Mouse (Mus musculus) cerebellum, postnatal 14 days (tissue): ENCODE data around the gene Dcun1d3.

Source experiments
- DNase-seq, 2 experiments: peaks; one replicate each; pipeline ENCODE4 v3.0.0; 2021; ENCODE audit warnings: mixed read lengths in 2 of 2

The Dcun1d3 gene

DNA sequence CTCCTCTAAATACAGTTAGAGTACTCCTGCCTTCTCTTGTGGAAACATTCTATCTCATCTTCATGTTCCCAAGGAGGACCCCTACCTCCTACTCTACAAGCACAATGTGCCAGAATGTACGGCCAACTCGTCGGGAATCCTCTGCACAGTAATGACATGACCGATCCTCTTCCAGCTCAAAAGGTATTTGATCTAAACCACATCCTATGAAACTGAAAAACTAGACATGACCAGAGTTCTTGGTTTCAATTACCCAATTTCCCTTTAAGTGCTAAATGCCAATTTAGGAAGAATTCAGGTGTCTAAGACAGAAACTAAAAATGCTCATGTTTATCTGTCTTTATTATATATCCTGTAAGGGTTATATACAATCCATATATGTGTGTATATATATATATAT is 23.9 kb downstream of the Dcun1d3 start:
- DNase-seq: no peak

DNA sequence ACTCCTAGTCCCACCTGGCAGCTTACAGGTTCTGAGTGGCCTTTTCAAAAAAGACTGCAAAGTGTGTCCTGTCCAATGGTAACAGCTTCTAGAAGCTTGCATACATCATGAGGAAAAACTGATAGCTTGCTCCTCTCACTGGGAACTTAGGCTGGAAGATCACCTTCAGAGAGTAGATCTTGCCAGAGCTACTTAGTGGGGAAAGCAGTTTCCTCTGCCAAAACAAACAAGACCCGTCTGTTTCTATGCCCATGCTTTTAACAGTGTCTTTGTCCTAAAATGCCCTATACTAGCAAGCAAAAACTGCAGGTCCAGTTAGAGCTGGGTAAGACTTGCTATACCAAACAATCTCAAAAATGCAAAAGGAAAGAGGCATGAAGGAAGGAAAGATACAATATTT is 30.0 kb downstream of the Dcun1d3 start:
- peak in 1 of 2 experiments; percentile 31 for DNase-seq

GRCm38 (mm10) chr7:119864500-119864899 is 31.6 kb downstream of the Dcun1d3 start:
- no peak for DNase-seq

- DNase-seq: no peak
Measured at GRCm38 (mm10) chr7:119862167-119862566, 33.9 kb downstream of the Dcun1d3 start.

DNA sequence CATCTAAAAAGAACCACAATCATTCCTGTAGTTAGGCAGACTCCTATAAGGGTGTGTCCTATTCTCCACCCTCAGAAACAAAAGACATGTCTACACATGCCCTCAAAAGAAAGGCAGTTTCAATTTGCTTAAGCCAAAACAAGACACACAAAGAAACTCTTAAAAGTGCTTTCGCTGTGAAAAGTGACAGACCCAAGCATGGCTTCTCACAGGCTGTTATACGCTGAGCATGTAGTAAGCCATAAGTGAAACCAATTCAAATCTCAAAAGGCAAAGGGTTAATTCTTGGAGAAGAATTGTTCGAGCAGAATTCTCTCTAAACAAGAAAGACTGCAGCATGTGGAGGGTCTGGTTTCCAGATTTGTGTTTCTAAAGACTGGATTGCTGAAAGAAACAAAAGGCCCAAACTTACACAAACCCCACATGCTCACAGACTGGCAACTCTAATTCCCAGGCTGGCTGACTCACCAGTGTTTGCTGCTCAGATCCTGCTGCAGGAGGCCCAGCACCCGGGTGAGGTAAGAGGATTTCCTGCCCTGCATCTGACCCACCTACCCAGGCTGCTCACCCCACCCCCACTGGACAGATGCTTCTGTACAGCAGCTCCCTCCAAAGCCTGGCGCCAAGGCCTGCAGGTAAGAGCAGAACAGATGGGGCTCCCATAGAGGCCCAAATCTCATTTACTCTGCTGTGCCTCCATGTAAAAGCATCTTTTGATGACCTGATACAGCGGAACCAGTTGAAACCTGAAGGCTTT is 34.6 kb downstream of the Dcun1d3 start:
- DNase-seq: peak; percentile 31 to 55

GRCm38 (mm10) chr7:119860971-119861334 is 35.1 kb downstream of the Dcun1d3 start:
- DNase-seq: no peak

DNA sequence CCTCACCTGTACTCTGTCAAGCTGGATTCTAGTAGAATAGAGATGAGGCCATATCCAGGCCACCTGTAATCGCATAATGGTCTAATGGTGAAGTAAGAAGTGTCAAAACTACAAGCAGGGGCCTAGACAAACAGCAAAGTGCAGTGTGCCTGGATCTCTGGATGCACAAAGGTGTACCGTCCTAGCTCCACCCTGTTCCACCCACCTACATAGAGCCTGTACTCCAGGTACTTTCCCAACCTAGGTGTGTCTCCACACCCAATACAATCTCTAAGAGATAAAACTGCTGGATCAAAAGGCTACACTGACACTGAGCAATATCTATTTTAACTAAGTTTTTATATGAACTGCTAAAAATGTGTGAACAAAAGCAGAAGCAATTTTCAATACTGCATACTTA is 35.5 kb downstream of the Dcun1d3 start:
- DNase-seq: no peak

DNA sequence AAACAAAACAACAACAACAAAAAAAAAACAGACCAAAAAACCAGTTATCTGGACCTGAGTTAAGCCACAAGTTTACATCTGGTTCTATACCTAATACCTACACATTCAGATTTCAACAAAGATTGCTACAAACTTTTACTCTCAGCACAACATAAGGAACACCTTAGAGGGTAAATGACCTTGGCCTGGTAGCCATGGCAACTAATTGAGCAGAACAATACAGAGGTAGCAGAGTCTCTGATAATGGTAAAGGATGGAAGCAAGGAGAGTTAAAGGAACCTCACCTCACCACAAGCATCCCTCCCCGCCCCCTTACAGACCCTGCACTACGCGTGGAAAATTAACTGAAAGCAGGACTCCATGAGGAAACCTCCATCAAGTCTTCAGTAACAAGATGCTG is 36.0 kb downstream of the Dcun1d3 start:
- DNase-seq: no peak

DNA sequence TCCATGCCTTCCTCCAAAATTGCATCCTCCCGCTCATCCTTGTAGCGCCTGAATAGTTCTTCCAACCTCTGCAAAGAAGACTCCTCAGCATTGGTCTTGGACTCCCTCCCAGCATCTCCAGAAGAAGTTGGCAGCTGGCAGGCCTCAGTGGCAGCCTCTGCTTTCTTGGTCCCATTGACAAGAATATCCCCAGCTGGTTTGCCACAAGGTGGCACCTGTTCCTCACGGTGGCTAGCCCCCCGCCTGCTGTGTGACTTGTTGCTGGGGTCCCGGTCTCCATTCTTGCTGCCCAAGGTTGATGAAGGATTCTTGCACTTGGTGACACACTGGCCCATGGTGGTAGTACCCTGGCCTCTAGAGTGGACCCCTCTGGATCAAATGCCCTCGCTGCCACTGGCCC is 36.6 kb downstream of the Dcun1d3 start:
- peak in 1 of 2 experiments; percentile 32 for DNase-seq

DNA sequence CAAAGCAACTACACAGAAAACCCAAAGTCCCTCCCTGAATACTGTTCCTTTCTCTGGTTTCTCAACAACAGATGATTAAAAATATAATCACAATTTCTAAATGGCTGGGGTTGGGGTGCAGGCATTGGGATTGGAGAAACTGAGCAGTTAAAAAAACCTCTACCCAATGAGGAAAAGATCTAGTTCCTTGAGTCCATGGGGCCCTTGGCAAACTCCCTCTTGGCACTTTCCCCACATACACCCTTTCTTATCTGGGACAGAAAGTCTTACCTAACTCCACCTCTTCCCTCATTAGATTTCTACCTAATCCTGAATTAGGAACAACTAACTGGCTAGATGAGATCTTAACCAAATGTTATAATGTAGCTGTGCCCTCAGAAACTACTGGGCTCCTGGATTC is 41.1 kb downstream of the Dcun1d3 start:
- DNase-seq: no peak

DNA sequence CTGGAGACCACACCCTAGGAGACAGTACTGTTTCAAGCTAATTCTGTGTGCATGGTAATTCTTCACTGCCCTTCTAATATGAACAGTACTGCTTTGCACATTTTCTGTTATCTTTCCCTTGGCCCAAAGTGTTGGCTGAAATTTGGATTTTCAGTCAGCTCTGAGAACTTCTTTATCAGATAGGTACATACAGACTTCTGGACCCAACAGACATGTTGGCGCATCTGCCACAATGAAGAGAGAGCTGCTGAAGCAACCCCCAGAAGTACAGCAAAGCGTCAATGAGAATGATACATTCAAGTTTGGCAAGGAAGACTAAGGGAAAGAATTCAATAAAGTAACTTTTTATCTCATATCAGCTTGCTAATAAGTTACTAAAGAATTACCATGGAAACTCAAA is 41.7 kb downstream of the Dcun1d3 start:
- no peak for DNase-seq

- DNase-seq: no peak
Measured at GRCm38 (mm10) chr7:119853186-119853585, 42.9 kb downstream of the Dcun1d3 start.

DNA sequence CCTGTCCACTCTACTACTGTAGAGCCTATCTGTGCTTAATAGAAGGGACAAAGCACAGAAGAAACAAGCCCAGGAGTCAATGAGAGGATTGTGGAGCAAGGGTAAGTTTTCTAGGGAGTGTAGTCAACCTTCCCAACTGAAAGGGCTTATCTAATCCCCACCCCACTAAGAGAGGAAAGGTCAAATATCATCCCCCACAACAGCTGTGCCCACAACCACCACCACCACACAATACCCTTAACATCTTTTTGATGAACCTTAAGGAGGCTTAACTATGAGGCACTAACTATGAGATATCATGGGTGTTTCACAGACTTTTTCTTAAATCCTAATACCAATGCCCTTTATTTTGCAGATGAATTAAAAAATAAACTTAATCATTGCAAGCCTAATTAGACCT is 43.6 kb downstream of the Dcun1d3 start:
- no peak for DNase-seq

DNA sequence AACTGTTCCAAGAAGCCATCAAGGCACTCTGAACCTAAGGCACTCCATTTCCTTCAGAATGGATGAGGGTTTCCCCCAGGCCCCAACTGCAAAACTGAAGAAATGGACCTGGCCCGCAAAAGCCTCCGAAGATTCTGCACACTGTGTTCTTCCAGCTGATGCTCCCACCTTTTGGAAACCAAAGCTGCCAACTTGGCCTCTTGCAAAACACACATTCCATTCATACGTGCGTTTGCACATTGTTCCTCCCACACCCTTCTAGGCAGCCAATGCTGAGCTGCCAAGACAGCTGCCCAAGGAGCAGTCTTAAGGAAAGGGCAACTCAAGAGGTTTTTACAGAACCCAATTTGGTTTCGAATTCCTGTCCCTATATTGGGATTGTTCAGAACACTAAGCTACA is 45.4 kb downstream of the Dcun1d3 start:
- DNase-seq: no peak

- DNase-seq: peak; percentile 85 to 88
Measured at GRCm38 (mm10) chr7:119849096-119849495, 47.0 kb downstream of the Dcun1d3 start.

- no peak for DNase-seq
Measured at GRCm38 (mm10) chr7:119847396-119847795, 48.7 kb downstream of the Dcun1d3 start.

DNA sequence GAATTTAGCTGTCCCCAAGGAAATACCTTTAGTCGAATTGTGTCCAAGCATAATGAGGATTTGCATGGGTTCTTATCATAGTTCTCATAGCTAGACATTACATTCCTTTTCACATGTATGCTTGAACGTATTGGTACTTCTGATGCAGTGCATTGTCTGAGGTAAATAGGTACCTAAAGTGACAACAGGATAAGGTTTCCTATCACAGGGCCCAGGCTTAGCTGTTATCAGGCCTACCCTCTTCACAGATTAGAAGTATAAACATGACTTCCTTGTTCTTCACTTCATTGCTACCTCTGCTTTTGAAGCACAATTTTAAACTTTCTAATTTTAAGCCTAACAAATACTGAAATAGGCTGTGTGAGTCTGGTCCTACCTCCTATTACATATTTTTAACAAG is 50.6 kb downstream of the Dcun1d3 start:
- no peak for DNase-seq

DNA sequence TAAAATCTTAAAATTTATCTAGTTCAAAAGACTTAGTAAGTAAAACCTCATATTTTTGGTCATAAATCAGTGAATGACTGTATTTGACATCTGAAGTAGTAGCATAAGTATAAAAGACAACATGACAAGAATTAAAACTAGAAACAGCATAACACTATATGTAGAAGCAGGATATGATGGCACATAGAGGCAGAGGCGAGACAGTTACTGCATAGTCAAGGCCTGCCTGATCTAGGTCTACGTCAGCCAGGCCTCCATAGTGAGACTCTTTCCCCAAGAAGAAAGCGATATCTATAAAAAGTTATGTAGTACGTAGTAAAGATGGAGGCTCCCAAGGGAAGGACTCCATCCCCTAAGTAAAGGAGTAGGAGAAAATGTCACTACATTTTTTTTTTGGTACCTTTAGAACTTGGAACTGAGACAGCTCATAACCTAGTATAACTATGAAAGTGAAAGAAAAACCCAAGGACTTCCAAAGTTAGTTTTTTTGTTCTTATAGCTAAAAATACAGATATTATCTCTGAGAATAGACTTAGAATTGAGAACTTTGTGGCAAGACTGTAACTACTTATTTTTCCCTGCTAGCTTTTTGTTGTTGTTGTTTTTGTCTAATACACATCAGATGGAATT is 54.2 kb downstream of the Dcun1d3 start:
- DNase-seq: no peak

DNA sequence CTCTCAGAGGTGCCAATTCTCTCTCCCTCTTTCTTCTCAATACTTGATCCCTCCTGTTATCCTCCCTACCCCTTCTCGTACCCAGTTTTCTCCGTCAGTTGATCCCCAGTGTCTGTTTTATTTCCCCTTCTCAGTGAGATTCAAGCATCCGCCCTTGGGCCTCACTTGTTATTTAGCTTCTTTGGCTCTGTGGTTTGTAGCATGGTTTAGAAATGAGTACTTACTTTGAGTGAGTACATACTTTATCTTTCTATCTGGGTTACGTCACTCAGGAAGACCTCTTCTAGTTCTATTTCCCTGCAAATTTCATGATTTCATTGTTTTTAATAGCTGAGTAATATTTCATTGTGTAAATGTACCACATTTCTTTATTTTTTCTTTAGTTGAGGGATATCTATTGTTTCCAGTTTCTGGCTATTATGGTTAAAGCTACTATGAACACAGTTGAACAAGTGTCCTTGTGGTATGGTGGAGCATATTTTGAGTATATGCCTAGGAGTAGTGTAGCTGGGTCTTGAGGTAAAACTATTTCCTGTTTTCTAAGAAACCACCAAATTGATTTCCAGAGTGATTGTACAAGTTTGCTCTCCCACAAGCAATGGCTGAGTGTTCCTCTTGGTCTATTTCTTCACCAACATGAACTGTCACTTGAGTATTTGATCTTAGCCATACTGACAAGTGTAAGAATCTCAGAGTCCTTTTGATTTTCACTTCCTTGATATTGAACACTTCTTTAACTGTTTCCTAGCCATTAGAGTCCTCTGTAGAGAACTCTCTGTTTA is 59.9 kb downstream of the Dcun1d3 start:
- no peak for DNase-seq

- DNase-seq: no peak
Measured at GRCm38 (mm10) chr7:119835371-119835770, 60.7 kb downstream of the Dcun1d3 start.

GRCm38 (mm10) chr7:119808723-119809122 is 87.4 kb downstream of the Dcun1d3 start:
- DNase-seq: no peak

DNA sequence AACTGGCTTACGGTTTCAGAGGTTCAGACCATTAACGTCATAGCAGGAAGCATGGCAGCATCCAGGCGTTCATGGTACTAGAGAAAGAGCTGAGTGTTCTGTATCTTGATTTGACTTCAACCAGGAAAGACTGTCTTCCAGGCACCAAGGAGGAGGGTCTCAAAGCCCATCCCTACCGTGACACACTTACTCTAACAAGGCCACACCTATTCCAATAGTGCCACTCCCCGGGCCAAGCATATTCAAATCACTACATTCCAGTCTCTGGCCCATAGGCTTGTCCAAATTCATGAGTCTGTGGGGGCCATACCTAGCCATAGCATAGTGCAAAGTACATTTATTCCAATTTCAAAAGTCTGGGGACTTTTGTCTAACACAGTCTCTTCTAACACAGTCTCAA is 88.7 kb downstream of the Dcun1d3 start:
- no peak for DNase-seq
